Mouse (Mus musculus) v-Abl transformed pro-B cells (cell line): ENCODE measurements around the gene Ino80.
"Not testable (repeated sequence)": the region's sequence is repeated elsewhere in the genome, so short reads cannot be mapped to it uniquely, and the experiment has no call there.

Experiments used
- in situ Hi-C, 2 experiments: fragments of 400-800 bp; cut with MboI; formaldehyde crosslinking; loops; one replicate each; pipeline ENCODE4 v1.15.1; 2025; ENCODE audit not compliant: unreplicated experiment in 2 of 2

The Ino80 gene

DNA sequence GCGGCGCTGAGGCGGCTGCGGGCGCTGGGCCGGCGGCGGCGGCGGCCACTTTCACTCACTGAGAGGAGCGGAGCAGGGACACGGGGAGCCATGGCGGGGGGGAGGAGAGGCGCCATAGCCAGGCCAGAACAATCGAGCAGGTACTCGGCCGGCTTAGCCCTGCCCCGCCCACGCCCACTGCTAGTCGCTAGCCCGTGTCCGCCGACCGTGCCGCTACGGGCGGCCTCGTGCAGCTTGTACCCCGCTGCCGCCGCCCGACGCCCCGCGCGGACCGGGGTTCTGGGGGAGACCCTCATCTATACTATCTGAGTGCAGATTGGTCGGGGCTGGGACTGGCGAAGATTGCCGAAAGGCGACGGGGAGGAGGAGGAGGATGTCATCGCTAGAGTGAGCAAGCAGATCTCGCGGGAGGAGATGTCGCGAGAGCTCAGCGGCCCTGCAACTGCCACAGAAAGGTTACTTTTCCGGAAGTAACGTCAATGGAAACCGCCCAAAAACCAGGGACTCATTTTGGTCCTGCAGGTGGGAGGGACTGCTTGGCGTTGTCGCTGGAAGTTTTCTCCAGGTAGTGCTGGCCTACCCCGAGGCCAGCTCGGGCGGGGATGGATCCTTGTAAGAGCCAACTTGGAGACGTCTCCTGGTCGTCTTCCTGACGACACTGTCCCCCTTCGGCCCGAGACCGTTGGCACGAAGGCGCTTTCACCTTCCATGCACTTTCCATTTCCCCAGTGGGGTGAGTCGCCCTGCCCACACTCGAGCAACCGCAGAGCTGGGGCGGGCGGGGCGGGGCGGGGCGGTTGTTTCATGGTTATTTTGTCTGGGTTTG lies at the start of gene Ino80:
Gene Ino80 (minus strand): TSS at position 117 of the 826 bp plus-strand sequence.
- in situ Hi-C loops, result no loop called here

DNA sequence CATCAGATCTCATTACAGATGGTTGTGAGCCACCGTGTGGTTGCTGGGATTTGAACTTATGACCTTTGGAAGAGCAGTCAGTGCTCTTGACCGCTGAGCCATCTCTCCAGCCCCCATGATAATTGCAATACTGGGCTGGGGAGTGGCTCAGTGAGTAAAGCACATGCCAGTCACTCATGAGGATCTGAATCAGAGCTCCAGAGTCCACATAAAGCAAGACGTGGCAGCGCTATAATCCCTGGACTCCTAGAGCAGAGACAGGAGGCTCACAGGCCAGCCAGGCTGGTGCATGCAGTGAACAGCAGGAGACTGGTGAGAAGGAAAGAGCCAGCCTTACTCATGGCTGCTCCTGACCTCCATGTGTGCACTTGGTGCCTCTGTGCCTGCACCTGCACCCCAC lies 47.9 kb upstream of the Ino80 start:
- in situ Hi-C loops, result loop anchor here in 1 of 2 experiments (25.0 kb wide), 2 partner anchors 487 to 637 kb away; partner anchors contain the start of gene Ehd4

DNA sequence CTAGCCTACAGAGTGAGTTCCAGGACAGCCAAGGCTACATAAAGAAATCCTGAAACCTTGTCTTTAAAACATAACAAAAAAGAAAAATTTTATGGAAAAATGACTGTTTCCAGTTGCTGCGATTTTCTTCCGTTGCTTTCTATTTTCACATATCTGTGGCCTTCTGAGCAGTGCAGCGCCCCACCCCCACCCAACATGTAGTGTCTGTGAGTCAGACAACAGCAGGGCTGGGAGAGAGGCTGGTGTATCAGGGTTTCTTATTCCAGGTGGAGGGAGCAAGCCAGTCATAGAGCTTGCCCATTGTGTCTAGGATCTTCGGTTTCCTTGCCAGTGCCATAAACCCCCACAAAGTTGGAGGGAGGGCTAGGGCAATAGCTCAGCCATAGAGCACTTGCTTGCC lies 46.3 kb upstream of the Ino80 start:
- in situ Hi-C loops, result no loop called here

DNA sequence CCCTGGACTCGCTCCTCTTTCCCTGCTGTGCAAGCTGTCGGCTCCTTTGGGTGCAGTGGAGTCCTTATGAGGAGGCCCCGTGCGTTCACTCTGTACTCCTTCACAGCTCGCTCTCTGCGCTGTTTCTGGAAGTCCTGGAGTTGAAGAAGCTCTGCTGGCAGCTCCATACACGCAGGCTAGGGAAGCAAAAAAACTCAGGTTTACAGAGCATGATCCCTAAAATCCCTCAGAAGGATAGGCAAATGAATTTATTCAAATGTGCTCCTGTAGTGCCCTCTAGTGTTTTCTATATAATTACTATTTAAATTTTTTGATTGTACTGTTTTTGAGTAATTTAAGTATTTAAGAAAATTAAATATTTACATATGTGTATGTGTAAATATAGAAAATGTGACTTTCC lies 43.1 kb upstream of the Ino80 start:
- in situ Hi-C loops, result no loop called here

DNA sequence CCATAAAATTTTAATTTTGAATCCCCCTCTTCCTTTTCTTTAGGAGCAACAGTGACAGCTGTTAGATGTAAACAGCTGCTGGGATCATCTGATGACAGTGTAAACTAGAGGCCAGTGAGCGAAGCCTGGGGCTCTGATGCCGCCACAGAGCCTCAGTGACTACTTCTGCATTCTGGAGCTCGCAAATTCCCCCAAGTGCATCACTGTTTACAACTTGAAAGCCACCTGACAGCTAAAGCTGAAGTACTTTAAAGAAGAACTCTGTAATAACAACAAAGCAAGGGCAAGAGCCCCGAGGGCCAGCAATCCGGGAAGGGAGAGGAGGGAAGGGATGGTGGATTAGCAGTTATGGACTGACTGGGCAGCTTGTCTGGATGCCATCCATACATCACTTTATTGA lies 39.3 kb upstream of the Ino80 start:
- in situ Hi-C loops, result loop anchor here in 1 of 2 experiments (10.0 kb wide), 1 partner anchor 222 kb away; no protein-coding TSS in a partner anchor

DNA sequence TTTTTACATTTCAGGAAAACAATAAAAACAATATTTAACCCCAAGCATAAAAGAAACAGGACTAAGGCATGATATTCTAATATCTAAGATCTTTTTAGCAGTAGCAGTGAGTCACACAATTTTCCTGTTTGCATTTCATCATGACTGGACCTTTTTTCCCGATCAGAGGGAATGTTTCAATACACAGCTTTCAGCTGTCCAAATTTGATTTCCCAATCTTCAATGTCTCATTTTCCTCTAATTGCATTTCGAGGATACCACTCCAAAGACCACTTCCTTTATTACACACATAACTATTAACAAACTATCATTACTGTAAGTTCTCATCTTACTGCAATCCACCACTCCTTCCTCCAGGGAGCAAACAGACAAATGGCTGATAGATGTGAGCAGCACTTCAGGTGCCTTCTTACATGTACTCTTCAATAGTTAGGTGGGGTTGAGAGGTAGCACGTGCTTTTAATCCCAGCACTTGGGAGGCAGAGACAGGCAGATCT lies 36.6 kb upstream of the Ino80 start:
- in situ Hi-C loops, result loop anchor here (5.0 to 10.0 kb wide), 2 partner anchors 217 to 219 kb away; no protein-coding TSS in a partner anchor

DNA sequence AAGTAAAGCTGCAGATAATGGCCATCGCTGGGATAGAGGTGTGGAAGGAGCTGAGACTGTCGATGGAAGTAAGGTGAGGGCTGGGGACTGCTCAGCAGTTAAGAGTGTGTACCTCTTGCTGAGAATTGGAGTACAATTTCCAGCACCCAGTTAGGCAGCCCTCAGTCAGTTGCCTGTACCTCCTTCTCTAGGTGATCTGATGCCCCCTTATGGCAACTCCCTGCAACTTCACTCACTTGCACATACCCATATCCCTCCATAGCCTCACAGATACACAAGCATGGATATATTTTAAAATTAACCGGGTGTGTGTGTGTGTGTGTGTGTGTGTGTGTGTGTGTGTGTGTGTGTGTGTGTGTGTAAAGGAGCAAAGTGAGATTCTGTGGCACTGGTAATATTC lies 34.8 kb upstream of the Ino80 start:
- in situ Hi-C loops, result loop anchor here (5.0 to 10.0 kb wide), 2 partner anchors 215 to 217 kb away; no protein-coding TSS in a partner anchor

DNA sequence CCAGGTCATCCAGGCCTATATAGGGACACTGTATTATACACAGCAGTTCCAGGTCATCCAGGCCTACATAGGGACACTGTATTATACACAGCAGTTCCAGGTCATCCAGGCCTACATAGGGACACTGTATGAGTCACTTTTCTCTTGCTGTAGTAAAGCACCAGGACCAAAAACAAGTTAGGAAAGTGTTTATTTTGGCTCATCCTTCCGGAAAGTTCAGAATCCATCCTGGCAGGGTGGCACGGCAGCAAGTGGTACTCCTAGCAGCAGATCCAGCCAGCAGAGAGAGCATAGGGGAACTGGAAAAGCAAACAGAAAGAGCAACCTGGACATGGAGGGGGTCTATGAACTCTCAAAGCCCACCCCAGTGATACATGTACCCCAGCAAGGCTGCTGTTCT lies 33.4 kb upstream of the Ino80 start:
- in situ Hi-C loops, result loop anchor here (5.0 to 10.0 kb wide), 2 partner anchors 214 to 216 kb away; no protein-coding TSS in a partner anchor

DNA sequence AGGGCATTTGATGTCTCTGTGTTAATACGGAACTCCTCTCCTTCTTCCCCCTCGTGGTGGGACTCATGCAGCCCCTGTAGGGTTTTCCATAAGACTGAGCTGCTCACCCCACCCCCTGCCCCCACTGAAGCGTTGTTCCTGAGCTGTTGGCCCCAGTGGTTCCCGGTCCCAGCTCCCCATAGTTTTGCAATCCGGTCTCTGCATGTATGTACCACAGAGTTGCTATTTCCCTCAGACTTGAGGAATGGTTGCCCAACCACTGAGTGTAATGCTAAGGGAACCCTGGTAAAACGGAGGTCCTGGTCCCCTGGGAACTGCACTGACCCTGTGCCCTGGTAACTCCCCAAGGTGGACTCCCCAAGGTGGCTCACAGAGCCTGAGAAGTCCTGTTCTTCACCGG lies 31.0 kb upstream of the Ino80 start:
- in situ Hi-C loops, result not testable (repeated sequence)

DNA sequence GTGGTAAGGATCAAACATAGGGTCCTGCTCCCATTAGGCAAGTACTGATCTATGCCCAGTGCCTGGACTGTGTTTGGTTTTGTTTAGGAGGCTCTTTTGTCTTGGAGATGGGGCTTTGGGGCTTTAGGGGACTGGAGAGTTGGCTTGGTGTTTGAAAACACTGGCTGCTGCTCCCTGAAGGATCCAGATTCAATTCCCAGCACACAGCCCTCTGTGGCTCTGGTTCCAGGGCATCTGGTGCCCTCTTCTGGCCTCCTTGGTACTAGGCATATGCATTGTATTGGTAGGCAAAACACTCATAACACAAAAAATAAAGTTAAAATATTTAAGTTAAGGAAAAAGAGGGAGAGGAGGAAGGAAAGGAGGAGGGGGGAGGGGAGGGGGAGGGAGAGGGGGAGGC lies 29.6 kb upstream of the Ino80 start:
- in situ Hi-C loops, result no loop called here

DNA sequence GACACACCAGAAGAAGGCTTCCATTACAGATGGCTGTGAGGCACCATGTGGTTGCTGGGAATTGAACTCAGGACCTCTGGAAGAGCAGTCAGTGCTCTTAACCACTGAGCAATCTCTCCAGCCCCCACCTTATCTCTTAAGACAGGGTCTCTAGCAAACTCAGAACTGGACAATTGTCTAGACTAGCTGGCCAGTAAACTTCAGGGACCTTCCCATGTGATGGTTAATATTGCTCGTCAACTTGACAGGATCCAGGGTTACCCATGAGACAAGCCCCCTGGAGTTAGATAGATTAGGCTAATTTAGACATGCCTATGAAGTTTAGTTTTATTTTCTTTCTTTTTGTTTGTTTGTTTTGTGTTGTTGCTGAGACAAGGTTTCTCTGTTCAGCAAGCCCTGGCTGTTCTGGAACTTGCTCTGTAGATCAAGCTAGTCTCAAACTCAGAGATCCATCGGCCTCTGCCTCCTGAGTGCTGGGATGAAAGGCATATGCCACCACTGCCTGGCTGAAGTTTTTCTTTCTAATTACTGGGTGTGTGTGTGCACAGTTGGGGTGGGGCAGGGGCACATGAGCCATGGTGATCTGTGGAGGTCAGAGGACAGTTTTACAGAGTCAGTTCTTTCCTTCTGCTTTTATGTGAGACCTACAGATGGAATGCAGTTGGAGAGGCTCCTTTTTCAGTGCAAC lies 23.6 kb upstream of the Ino80 start:
- in situ Hi-C loops, result loop anchor here in 1 of 2 experiments (5.0 kb wide), 1 partner anchor 59 kb away; no protein-coding TSS in a partner anchor

DNA sequence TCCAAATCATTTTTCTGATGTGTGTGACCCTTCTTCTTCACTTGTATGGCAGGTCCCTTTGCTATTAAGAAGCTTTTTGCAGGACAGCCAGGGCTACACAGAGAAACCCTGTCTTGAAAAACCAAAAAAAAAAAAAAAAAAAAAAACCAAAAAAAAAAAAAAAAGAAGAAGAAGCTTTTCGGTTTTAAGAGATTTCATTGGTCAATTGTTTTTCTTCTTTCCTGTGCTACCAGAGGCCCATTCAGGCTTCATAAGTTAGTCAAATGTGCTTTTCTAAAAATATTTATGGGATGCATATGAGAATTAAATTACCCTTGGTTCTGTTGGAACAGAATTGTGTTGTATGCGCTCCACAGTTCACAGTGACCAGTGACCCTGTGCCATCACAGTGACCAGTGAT lies 21.4 kb upstream of the Ino80 start:
- in situ Hi-C loops, result no loop called here

DNA sequence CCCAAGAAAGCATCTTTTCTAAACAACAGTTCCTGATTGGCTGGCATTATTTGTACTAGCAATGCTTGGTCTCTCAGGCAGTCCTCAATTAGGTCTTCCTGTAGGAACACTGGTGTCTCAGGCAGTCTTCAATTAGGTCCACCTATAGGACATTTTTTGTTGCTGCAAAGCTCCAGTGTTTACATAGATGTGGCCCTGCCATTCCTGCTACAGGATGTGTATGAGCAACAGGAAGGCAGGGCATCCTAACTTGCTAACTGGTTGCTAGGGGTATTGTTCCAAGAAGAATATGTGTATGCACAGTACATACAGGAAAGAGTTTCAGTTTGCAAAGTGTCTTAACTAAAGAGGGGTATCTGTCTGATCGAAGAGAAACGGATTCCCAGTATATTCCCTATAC lies 18.6 kb upstream of the Ino80 start:
- in situ Hi-C loops, result no loop called here

DNA sequence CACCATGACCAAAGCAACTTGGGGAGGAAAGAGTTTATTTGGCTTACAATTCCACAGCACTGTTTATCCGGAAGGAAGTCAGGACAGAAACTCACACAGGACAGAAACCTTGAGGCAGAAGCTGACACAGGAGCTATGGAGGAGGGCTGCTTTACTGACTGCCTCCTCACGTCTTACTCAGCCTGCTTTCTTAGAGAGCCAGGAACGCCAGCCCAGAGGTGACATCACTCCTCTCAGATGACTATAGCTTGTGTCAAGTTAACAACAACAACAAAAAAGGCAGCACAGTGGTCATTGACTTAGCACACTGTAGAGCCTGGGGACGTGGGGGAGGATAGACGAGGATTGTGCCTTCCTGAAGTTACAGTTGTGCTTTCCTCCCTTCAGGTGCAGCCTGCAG lies 14.5 kb upstream of the Ino80 start:
- in situ Hi-C loops, result no loop called here

DNA sequence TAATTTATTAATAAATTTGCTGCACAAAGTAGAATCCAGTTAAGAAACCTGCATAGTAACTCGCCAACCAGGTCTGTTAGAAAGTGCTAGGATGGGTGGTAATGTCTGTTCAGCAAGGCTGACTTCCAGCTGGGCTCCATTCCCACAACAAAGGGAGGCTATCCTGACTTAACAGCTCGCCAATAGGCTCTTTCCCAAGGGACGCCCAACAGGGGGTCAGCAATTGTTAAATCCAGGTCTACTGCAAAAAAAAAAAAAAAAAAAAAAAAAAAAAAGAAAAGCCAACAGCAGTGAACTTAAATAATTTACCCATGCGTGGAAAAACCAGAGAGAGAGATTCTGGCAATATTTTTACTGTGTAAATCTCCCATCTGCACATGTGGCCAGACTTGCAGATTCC lies 9.0 kb upstream of the Ino80 start:
- in situ Hi-C loops, result no loop called here

DNA sequence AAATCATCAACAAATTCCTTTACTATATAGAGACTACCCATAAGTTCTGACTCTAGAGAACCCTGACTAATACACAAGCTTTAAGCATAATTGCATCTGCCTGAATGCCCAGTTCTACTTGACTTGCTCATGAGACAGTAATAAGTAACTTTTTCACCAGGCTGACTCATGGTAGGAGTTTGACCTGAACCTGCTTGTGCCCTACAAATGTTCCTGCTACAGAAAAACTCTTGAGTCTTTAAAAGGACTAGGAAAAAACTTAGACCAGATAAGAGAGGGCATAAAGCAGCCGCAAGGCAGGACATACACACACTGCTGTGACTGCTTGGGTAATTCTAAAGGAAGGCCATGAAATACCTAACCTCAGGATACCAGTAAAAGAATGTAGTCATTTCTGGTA lies 4.8 kb upstream of the Ino80 start:
- in situ Hi-C loops, result no loop called here

DNA sequence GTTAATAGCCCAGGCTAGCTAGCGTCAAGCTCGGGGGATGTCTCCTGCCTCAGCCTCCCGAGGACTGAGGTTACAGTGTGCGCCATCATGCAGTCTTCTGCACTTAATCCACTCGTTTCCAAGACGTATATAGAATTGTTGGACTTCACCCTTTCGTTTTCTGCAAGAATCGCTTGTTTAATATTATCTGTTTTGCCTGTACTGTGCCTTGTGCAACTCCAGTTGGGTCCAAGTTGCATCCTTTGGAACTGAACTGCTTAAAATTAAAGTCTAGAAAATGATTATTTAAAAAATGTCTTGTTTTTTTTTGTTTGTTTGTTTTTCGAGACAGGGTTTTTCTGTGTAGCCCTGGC lies 886 bp upstream of the Ino80 start:
- in situ Hi-C loops, result no loop called here

DNA sequence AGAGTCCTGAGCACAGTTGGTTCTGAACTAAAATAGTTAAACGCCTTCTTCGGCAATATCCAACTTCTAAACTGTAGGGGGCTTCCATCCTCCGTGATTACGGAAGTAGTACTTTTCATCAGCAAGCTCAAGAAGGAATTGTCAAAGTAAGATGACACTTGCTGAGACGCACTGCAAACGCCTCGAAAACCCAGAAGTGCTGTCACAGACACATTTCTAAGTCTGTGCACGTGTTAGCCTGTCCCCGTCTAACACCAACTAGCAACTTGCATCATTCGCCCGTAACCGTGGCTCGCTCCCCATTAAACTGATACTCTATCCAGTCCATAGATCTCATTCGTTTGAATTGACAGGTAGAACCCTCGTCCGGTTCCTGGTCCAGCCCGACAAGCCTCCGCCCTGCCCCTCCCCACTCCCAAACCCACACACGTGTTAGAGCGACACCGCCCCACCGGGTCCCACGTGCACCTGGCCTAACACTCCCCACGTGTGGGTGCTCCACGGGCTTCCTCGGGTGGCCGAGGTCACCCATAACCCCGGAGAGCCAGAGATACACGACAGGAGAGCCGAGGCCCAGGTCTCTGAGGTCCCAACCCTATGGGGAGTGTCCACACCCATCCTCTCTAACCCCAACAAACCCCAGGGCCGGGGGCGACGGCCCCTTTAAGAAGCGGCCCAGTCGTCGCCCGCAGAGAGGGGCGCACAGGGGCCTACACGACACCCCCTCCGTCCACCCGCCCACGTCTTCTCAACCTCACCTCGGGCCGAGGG lies 681 bp downstream of the Ino80 start:
- in situ Hi-C loops, result no loop called here

DNA sequence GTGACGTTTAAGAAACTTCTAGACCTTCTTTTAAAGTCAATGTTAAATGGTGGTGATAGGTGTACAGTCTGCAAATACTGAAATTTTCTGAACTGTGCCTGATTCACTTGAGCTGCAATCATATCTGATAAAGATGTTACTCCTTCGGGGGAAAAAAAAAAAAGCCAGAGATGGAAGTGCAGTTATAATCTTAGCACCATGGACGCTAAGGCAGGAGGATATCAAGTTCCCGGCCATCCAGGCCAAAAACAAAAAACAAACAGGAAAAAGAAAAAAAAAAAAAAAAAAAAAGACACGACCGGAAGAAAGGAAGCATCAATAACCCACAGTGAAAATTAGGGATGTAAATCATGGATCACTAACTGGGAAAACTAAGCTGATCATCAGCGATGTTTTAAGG lies 1.3 kb downstream of the Ino80 start:
- in situ Hi-C loops, result no loop called here

DNA sequence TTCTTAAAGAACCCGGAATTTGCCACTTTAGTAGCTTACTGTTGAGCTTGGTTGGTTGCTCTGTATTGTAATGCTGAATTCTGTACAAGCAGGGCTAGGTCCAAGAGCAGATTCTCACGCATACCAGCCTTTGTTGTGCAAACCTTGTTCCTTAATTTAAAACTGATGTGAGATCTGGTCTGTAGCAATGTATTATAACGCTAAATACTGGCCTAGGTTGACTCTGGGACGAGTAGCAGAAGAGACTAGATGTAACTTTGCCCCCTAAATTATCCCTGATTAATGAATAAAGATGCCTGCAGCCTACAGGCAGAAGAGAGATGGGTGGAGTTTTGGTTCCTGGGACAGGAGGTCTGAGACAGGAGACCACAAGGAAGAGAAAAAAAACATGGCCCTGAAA lies 13.5 kb downstream of the Ino80 start:
- in situ Hi-C loops, result no loop called here
